Mouse (Mus musculus) spleen, postnatal 36 days (tissue): Measurements from ENCODE around the gene Fads3.

Experiments used
- DNase-seq, 2 experiments: peaks; one replicate each; pipeline ENCODE4 v3.0.0; 2022; ENCODE audit warnings: low spot score in 2 of 2, mixed read lengths in 1 of 2

Fads3 gene

GRCm38 (mm10) chr19:10041388-10042148 lies at the start of gene Fads3:
TSS of gene Fads3 (plus strand) at chr19:10041569.
- peak; percentile 62 to 66 for DNase-seq

- no peak for DNase-seq
Measured at GRCm38 (mm10) chr19:9992011-9992958, 49.1 kb upstream of the Fads3 start.

- DNase-seq = peak; percentile 68 to 75
Measured at GRCm38 (mm10) chr19:9993036-9993656, 48.2 kb upstream of the Fads3 start.

GRCm38 (mm10) chr19:9997204-9998062 lies 43.9 kb upstream of the Fads3 start:
- DNase-seq = no peak

- DNase-seq = no peak
Measured at GRCm38 (mm10) chr19:9998063-9998416, 43.3 kb upstream of the Fads3 start.

- DNase-seq = no peak
Measured at GRCm38 (mm10) chr19:9998736-9999486, 42.5 kb upstream of the Fads3 start.

GRCm38 (mm10) chr19:10000330-10000729 lies 41.0 kb upstream of the Fads3 start:
- DNase-seq = peak in 1 of 2 experiments; percentile 27

- DNase-seq = no peak
Measured at GRCm38 (mm10) chr19:10001206-10001969, 40.0 kb upstream of the Fads3 start, which contains the start of the genes Best1 and Rab3il1. TSS of gene Best1 (minus strand) at chr19:10001633. TSS of gene Rab3il1 (plus strand) at chr19:10001669.

GRCm38 (mm10) chr19:10003696-10004095 lies 37.7 kb upstream of the Fads3 start:
- no peak for DNase-seq

- no peak for DNase-seq
Measured at GRCm38 (mm10) chr19:10011408-10011807, 30.0 kb upstream of the Fads3 start.

GRCm38 (mm10) chr19:10012827-10013278 lies 28.5 kb upstream of the Fads3 start:
- DNase-seq = no peak

GRCm38 (mm10) chr19:10013348-10013747 lies 28.0 kb upstream of the Fads3 start:
- DNase-seq = no peak

- peak; percentile 38 to 47 for DNase-seq
Measured at GRCm38 (mm10) chr19:10013913-10014312, 27.5 kb upstream of the Fads3 start.

GRCm38 (mm10) chr19:10014824-10015223 lies 26.5 kb upstream of the Fads3 start:
- peak; percentile 68 to 82 for DNase-seq

- DNase-seq = no peak
Measured at GRCm38 (mm10) chr19:10015442-10015841, 25.9 kb upstream of the Fads3 start.

GRCm38 (mm10) chr19:10016151-10016550 lies 25.2 kb upstream of the Fads3 start:
- DNase-seq = peak; percentile 25 to 48

- DNase-seq = peak; percentile 85 to 88
Measured at GRCm38 (mm10) chr19:10017637-10018526, 23.5 kb upstream of the Fads3 start.

- DNase-seq = no peak
Measured at GRCm38 (mm10) chr19:10018527-10018818, 22.9 kb upstream of the Fads3 start.
